Comparison of ENCODE assay signal across 14 mouse cellular contexts in genomic region chr16:32664211-32664610, GRCm38 (mm10). TPM values are rescaled to one million over a fixed set of nuclear protein-coding genes. Genes with fewer than 3 reads are reported as not detected.
A peak's percentile ranks its signal among the peaks of the same experiment; 100 is the strongest.
DNase-seq lines count a peak whose midpoint lies in the region; ATAC-seq lines count a peak whose summit lies in the region.
"Had no signal": no experiment of that assay in that cellular context is flagged by ENCODE, and none has a peak within 500 bp of the region (broad histone marks: within the 10 kb centered on the region; RNA-seq: fewer than 3 reads in every experiment).

No protein-coding gene starts in this region.

- peaks cover 80% of the 10 kb centered on the region for H3K4me1 ChIP-seq in forebrain, embryonic 13.5 days
- H3K4me1 ChIP-seq in forebrain, embryonic 16.5 days (replicated peaks; ENCODE audit: control insufficient read depth, insufficient read depth, low read length), result peaks cover 65% of the 10 kb centered on the region
- H3K4me1 ChIP-seq in neural tube, embryonic 13.5 days (replicated peaks), result peaks cover 88% of the 10 kb centered on the region
- peaks cover 89% of the 10 kb centered on the region for H3K4me1 ChIP-seq in liver, embryonic 11.5 days (replicated peaks; ENCODE audit: control insufficient read depth, insufficient read depth, low read length)
- peaks cover 80% of the 10 kb centered on the region for H3K4me1 ChIP-seq in neural tube, embryonic 15.5 days

- no peak for ATAC-seq in forebrain, embryonic 13.5 days
- no peak for ATAC-seq in forebrain, embryonic 16.5 days
- ATAC-seq in neural tube, embryonic 13.5 days (ENCODE audit: low read depth), result no peak
- no peak for ATAC-seq in liver, embryonic 11.5 days (replicated peaks; ENCODE audit: low FRiP score)
- ATAC-seq in neural tube, embryonic 15.5 days (ENCODE audit: low FRiP score), result no peak

- H3K9ac ChIP-seq in forebrain, embryonic 13.5 days, result no peak overlapping the region
- no peak overlapping the region for H3K9ac ChIP-seq in forebrain, embryonic 16.5 days (replicated peaks; ENCODE audit: low read depth, low read length)
- no peak overlapping the region for H3K9ac ChIP-seq in neural tube, embryonic 13.5 days
- H3K9ac ChIP-seq in liver, embryonic 11.5 days (ENCODE audit: low read depth, low read length), result 0 out of 2 replicates have a peak overlapping the region, but pooled peaks have one; percentile 27
- no peak overlapping the region for H3K9ac ChIP-seq in neural tube, embryonic 15.5 days (replicated peaks)
- H3K9ac ChIP-seq: limb, embryonic 15.5 days had no signal

- DNase-seq in neural tube, embryonic 10.5 days (ENCODE audit: extremely low spot score, low spot score), result no peak
- no peak for DNase-seq in liver, embryonic 11.5 days (ENCODE audit: low spot score)
- no peak for DNase-seq in heart, postnatal 36 days
- DNase-seq in left cerebral cortex, postnatal 10 days (ENCODE audit: extremely low spot score in 1 of 2, low spot score in 2 of 2), result no peak
- DNase-seq: adrenal gland, adult 8-10 months; lung, postnatal 36 days; thymus, adult 18-20 months had no signal

- 0 out of 2 replicates have a peak overlapping the region, but pooled peaks have one; percentile 26 for H3K4me2 ChIP-seq in forebrain, embryonic 13.5 days
- H3K4me2 ChIP-seq in forebrain, embryonic 16.5 days (ENCODE audit: low read length), result no peak overlapping the region
- H3K4me2 ChIP-seq in neural tube, embryonic 13.5 days, result peak overlapping the region; percentile 70
- peak overlapping the region; percentile 39; the same call in 1 of the 2 replicates for H3K4me2 ChIP-seq in liver, embryonic 11.5 days
- H3K4me2 ChIP-seq in neural tube, embryonic 15.5 days, result peak overlapping the region; percentile 73; the same call in 1 of the 2 replicates
- H3K4me2 ChIP-seq: limb, embryonic 15.5 days; midbrain, embryonic 11.5 days had no signal

- H3K27me3 ChIP-seq in forebrain, embryonic 13.5 days, result no peaks in the 10 kb centered on the region
- no peaks in the 10 kb centered on the region for H3K27me3 ChIP-seq in forebrain, embryonic 16.5 days (replicated peaks; ENCODE audit: control insufficient read depth, insufficient read depth, low read length)
- no peaks in the 10 kb centered on the region for H3K27me3 ChIP-seq in neural tube, embryonic 13.5 days
- no peaks in the 10 kb centered on the region for H3K27me3 ChIP-seq in liver, embryonic 11.5 days (replicated peaks; ENCODE audit: control insufficient read depth, insufficient read depth, low read length)
- no peaks in the 10 kb centered on the region for H3K27me3 ChIP-seq in neural tube, embryonic 15.5 days (replicated peaks)
- H3K27me3 ChIP-seq: limb, embryonic 15.5 days had no signal

- no peaks in the 10 kb centered on the region for H3K9me3 ChIP-seq in forebrain, embryonic 13.5 days (replicated peaks)
- no peaks in the 10 kb centered on the region for H3K9me3 ChIP-seq in forebrain, embryonic 16.5 days (ENCODE audit: control insufficient read depth, low read length)
- no peaks in the 10 kb centered on the region for H3K9me3 ChIP-seq in neural tube, embryonic 13.5 days
- no peaks in the 10 kb centered on the region for H3K9me3 ChIP-seq in liver, embryonic 11.5 days (ENCODE audit: control insufficient read depth, low read length)
- no peaks in the 10 kb centered on the region for H3K9me3 ChIP-seq in neural tube, embryonic 15.5 days (replicated peaks)
- H3K9me3 ChIP-seq: limb, embryonic 15.5 days had no signal

- WGBS in forebrain, embryonic 13.5 days, result 70% methylated on average over 2 of the region's 2 CpGs
- WGBS in forebrain, embryonic 16.5 days, result 95% methylated on average over 2 of the region's 2 CpGs
- WGBS in neural tube, embryonic 13.5 days, result 79% methylated on average over 2 of the region's 2 CpGs
- 44% methylated on average over 2 of the region's 2 CpGs for WGBS in liver, embryonic 11.5 days
- WGBS in neural tube, embryonic 15.5 days, result 72% methylated on average over 2 of the region's 2 CpGs

- intact Hi-C loops in heart, postnatal 36 days (cut with DNase I), result no loop called here
- intact Hi-C loops in left cerebral cortex, postnatal 10 days (cut with DNase I), result no loop called here

- peaks cover 21% of the 10 kb centered on the region for H3K36me3 ChIP-seq in forebrain, embryonic 13.5 days (ENCODE audit: poor library complexity, severe bottlenecking)
- H3K36me3 ChIP-seq in forebrain, embryonic 16.5 days (ENCODE audit: control insufficient read depth, insufficient read depth), result no peaks in the 10 kb centered on the region
- peaks cover 20% of the 10 kb centered on the region for H3K36me3 ChIP-seq in neural tube, embryonic 13.5 days
- H3K36me3 ChIP-seq in liver, embryonic 11.5 days (ENCODE audit: control insufficient read depth, insufficient read depth, low read length), result peaks cover 3% of the 10 kb centered on the region; the same call in 1 of the 2 replicates
- H3K36me3 ChIP-seq in neural tube, embryonic 15.5 days, result 0 out of 2 replicates have a peak, but pooled peaks cover 4% of the 10 kb centered on the region

- H3K27ac ChIP-seq in forebrain, embryonic 13.5 days, result peak overlapping the region; percentile 79
- H3K27ac ChIP-seq in forebrain, embryonic 16.5 days (ENCODE audit: low read length), result no peak overlapping the region
- peak overlapping the region; percentile 80 for H3K27ac ChIP-seq in neural tube, embryonic 13.5 days (replicated peaks)
- H3K27ac ChIP-seq in liver, embryonic 11.5 days (ENCODE audit: low read depth, low read length), result peak overlapping the region; percentile 94; the same call in 1 of the 2 replicates
- H3K27ac ChIP-seq in neural tube, embryonic 15.5 days (replicated peaks), result peak overlapping the region; percentile 73; the same call in 1 of the 2 replicates
- H3K27ac ChIP-seq: limb, embryonic 15.5 days had no signal

- no peak overlapping the region for H3K4me3 ChIP-seq in forebrain, embryonic 13.5 days
- H3K4me3 ChIP-seq in forebrain, embryonic 16.5 days (replicated peaks; ENCODE audit: low read length), result no peak overlapping the region
- no peak overlapping the region for H3K4me3 ChIP-seq in neural tube, embryonic 13.5 days
- no peak overlapping the region for H3K4me3 ChIP-seq in liver, embryonic 11.5 days (ENCODE audit: low read depth, low read length)
- H3K4me3 ChIP-seq in neural tube, embryonic 15.5 days (replicated peaks), result no peak overlapping the region
- H3K4me3 ChIP-seq: limb, embryonic 15.5 days; myocyte had no signal

RNA-seq across cellular contexts. Expression of gene Tnk2, which starts 20.5 kb away (rescaled TPM):
- 14.6 TPM in 2 replicates for polyA plus RNA-seq in forebrain, embryonic 13.5 days (2015; fragmentation: Nextera tagmentation; extraction: Ambion mirVana)
- 15.0 and 21.9 TPM in 2 replicates for polyA plus RNA-seq in forebrain, embryonic 16.5 days (2015; fragmentation: Nextera tagmentation; extraction: Ambion mirVana)
- polyA plus RNA-seq in neural tube, embryonic 13.5 days (2015; fragmentation: Nextera tagmentation; extraction: Ambion mirVana), result 20.0 and 21.4 TPM in 2 replicates
- 10.8 and 11.6 TPM in 2 replicates for polyA plus RNA-seq in liver, embryonic 11.5 days (2014; fragmentation: Nextera tagmentation; extraction: Ambion mirVana)
- 20.0 and 23.2 TPM in 2 replicates for polyA plus RNA-seq in neural tube, embryonic 15.5 days (2015; fragmentation: Nextera tagmentation; extraction: Ambion mirVana)
- total RNA-seq in heart, postnatal 36 days (2021), result 10 to 100 TPM; 18.0 to 19.8 TPM
- total RNA-seq in left cerebral cortex, postnatal 10 days (2021), result 100 to 1,000 TPM in 1 of 2 experiments, 10 to 100 TPM in 1; 93.2 to 107 TPM

RNA-seq across cellular contexts. Expression of gene Tfrc, which starts 55.5 kb away (rescaled TPM):
- polyA plus RNA-seq in forebrain, embryonic 13.5 days (2015; fragmentation: Nextera tagmentation; extraction: Ambion mirVana), result 32.0 and 42.1 TPM in 2 replicates
- polyA plus RNA-seq in forebrain, embryonic 16.5 days (2015; fragmentation: Nextera tagmentation; extraction: Ambion mirVana), result 33.7 and 37.5 TPM in 2 replicates
- polyA plus RNA-seq in neural tube, embryonic 13.5 days (2015; fragmentation: Nextera tagmentation; extraction: Ambion mirVana), result 36.0 and 37.9 TPM in 2 replicates
- 220 and 245 TPM in 2 replicates for polyA plus RNA-seq in liver, embryonic 11.5 days (2014; fragmentation: Nextera tagmentation; extraction: Ambion mirVana)
- 32.7 and 33.1 TPM in 2 replicates for polyA plus RNA-seq in neural tube, embryonic 15.5 days (2015; fragmentation: Nextera tagmentation; extraction: Ambion mirVana)
- 100 to 1,000 TPM in 1 of 2 experiments, 10 to 100 TPM in 1; 55.9 to 114 TPM for total RNA-seq in heart, postnatal 36 days (2021)
- 100 to 1,000 TPM; 106 to 111 TPM for total RNA-seq in left cerebral cortex, postnatal 10 days (2021)
